Mouse (Mus musculus): Measurements from ENCODE around the gene Zfp326.

DNA sequence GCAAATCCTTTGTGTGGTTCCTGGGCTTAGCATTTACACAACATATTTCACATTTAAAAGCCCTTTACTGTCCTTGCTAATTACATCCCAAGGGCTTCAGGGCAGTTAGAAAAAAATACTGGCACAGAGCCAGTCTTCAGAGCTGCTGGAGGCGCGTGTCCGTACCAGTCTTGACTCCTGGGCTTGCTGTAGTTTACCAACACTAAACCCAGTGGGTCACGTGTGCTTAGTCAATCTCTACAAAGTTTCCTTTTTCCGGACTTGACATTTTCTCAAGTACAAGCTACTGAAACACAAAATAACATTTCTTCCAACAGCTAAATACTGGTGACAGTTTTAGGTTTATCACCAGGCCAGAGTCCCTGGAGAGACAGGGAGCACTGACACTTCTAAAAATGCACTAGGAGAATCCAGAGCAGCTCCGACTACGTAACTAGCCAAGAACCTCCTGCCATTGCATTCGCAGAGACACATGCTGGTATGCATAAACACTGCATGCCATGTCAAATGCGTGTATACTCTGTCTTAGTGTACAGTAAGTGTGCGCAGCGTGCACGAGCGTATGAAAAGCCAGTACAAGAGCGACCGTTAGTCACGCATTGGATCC, 8.4 kb upstream of the Zfp326 start:
- no peak for TF ChIP-seq POLR2A (IDR thresholded peaks at IDR 0.05; ENCODE audit: insufficient read depth, low read depth, low read length)
- TF ChIP-seq CTCF (IDR thresholded peaks at IDR 0.05): no peak
- TF ChIP-seq EP300 (IDR thresholded peaks at IDR 0.05; ENCODE audit: insufficient read depth, low read depth, low read length): no peak

Data from heart, adult 2 months (tissue).